Mouse (Mus musculus) adrenal gland, adult 18-20 months (tissue): Measurements from ENCODE around the gene Dennd4b. TPM values are rescaled to one million over a fixed set of nuclear protein-coding genes. Genes with fewer than 3 reads are reported as not detected.
"Not testable (repeated sequence)": the region's sequence is repeated elsewhere in the genome, so short reads cannot be mapped to it uniquely, and the experiment has no call there.

ENCODE experiments used
- DNase-seq, 2 experiments: peaks; one replicate each; pipeline ENCODE4 v3.0.0; 2021 to 2022; ENCODE audit warnings: low spot score in 2 of 2
- long read RNA-seq, 2 experiments: library from polyadenylated mRNA; stranded (forward); transcript quantifications; one replicate each; pipeline ENCODE4 v2.0.0; 2021
- total RNA-seq, 2 experiments: library from RNA; stranded (reverse); gene quantifications; 1 replicate in 1 of 2; 2 replicates in 1 of 2; pipeline ENCODE4 v1.2.3; 2021

Dennd4b gene
- 1 to 10 TPM; 8.6 to 9.1 TPM for total RNA-seq
- long read RNA-seq, experiment 1, partial matches to known transcripts, result 2 of 3 reads
- long read RNA-seq, experiment 1, other reads (novel, unspliced or antisense), result 1 of 3 reads
- long read RNA-seq, experiment 2, partial matches to known transcripts, result 9 of 10 reads
- long read RNA-seq, experiment 2, other reads (novel, unspliced or antisense), result 1 of 10 reads

DNA sequence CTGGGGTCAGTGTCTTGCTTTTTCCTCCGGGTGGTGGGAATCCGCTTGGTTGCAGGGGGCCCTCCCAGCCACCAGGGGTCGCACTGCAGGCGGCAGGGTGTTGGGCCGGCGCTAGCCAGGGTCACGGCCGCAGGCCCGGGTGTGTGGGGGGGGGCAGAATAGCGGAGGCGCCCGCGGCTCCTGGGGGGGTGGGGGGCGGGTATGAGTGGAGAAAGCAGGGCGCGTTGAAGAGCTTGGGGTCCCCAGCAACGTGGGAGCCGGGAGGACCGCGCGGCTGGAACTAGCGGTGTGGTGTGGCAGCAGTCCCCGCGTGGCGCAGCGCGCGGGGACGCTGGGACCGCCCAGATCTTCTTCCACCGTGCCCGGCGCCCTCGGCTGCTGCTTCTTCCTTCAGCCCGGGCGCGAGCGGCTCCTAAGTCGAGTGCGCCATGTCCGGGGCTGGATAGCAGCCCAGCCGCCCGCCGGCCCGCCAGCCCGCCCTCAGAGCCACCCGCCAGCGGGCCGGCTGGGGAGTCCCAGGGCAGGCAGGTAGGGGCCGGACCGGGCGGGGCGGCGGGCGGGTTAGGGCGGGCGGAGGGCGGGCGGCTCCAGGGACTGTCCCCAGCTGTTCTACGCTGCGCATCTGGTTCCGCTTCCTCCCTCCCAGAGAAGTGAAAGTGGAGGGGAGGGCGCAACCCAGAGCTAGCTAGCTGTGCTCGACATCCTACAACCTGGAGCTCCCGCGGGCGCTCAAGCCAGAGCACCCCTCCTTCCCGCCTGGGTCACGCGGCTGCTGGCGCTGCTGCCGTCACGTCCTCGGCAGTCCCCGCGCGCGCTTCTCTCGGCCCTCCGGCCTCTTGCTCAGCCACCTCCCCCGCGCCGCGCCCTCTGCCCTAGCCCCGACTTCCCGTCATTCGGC lies at the start of gene Dennd4b:
Gene Dennd4b, plus strand, starts transcription at position 152 of the 898 bp plus-strand sequence.
- peak; percentile 95 for DNase-seq

DNA sequence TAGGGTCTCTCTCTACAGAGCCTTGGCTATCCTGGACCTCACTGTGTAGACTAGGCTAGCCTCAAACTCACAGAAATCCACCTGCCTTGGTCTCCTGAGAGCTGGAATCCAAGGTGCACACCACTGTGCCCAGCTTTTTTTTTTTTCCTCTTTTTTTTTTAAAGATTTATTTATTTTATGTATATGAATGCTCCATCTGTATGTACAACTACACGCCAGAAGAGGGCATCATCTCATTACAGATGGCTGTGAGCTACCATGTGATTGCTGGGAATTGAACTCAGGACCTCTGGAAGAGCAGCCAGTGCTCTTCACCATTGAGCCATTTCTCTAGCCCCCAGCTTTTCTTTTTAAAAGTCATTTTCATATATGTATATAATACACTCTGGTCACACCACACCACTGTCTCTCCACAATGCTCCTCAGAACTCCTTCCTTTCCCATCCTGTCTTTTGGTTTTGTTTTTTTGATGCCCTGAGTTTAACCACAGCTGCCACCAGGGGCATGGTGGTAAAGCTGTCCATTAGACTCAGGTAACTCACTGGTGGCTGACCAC lies 49.1 kb upstream of the Dennd4b start:
- no peak for DNase-seq

GRCm38 (mm10) chr3:90220088-90220487 lies 44.9 kb upstream of the Dennd4b start:
- DNase-seq, result peak; percentile 39 to 49

- peak; percentile 78 to 81 for DNase-seq
Observed at GRCm38 (mm10) chr3:90220531-90220951, 44.4 kb upstream of the Dennd4b start.

- no peak for DNase-seq
Observed at GRCm38 (mm10) chr3:90221123-90221522, 43.9 kb upstream of the Dennd4b start.

- DNase-seq, result no peak
Observed at GRCm38 (mm10) chr3:90222455-90222854, 42.5 kb upstream of the Dennd4b start.

DNA sequence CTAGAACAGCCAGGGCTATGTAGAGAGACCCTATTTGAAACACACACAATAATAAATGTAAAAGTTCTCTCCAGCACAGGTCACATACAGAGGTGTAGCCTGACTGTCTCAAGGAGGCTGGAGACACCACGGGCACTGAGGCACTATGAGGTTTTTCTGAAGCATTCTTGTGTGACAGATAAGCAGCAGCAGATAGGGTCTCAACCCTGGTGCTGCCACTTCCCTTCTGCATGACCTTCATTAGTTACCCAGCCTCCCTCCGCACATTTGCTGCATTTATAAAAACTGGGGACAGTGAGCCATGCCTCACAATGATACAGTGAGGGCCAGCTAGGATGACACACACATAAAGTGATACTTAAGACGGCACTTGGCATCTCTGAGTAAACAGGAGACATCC lies 42.0 kb upstream of the Dennd4b start:
- DNase-seq, result no peak

DNA sequence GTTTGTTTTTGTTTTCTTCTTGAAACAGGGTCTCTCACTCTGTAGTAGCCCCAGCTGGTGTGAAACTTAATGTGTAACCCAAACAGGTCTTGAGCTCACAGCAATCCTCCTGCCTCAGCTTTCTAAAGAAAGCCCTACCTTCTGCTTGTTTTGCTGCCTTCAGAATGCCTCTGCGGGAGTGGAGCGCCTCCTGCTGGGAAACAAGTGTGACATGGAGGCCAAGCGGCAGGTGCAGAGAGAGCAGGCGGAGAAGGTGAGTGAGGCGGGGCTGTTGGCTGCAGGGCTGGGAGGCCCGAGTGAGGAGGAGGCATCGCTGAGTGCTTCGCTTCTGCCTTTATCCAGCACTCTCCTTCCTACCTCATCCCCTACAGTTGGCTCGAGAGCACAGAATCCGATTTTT lies 40.7 kb upstream of the Dennd4b start:
- DNase-seq, result no peak

- no peak for DNase-seq
Observed at GRCm38 (mm10) chr3:90231075-90231474, 33.9 kb upstream of the Dennd4b start.

- peak; percentile 87 to 89 for DNase-seq
Observed at GRCm38 (mm10) chr3:90231507-90232333, 33.3 kb upstream of the Dennd4b start, which contains the start of gene Jtb. Gene Jtb (plus strand): TSS chr3:90231597.

DNA sequence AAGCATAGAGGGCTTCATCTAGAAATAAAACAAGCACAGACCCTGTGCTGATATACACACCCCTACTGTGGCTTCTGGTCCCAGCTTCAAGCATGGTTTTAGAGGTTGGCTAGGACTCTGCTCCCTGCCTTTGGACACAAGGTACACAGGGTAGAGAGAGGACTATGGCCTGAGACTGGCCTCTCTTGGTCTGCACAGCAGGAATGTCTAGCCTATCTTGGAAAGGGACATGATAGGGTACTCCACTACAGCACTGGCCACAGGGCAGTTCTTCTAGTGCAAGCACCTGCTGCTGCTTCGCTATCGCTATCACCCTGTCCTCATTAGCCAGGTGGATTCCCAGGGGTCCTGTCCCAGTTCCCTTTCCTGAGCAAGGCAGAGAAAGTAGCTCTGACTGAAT lies 23.7 kb upstream of the Dennd4b start:
- no peak for DNase-seq

DNA sequence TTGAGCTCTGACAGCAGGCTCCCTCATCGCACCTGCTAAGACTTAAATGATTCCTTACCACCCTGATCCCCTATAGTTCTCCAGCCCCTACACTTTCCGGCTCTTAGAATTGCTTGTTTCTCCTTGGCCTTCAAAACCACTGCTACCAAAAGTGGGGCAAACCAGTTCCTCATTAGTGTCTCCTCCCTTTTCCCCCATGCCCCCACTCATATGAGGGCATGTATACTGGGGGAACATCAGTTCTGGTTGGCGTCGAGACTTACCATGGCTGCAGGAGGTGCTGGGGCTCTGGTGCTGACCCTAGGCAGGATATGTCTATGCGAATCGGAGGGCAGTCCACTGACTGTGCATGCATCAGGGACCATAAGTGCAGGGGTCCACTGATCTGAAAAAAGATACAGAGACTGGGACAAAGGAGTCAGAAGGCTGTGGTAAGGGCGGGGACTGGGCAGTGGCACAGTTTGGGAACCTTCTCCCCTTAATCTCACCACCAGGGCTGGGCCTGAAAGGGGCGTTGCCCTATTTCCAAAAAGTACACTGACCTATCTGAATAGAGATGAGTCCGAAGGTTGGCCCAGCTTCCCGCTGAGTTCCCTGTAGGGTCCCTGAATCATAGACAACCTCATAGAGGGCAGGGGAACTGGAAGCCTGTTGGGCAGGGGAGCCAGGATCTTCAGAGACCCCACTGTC lies 23.2 kb upstream of the Dennd4b start:
- DNase-seq, result no peak

- no peak for DNase-seq
Observed at GRCm38 (mm10) chr3:90242984-90243775, 21.8 kb upstream of the Dennd4b start, which contains the start of gene Creb3l4. Gene Creb3l4 (minus strand): TSS chr3:90243512.

DNA sequence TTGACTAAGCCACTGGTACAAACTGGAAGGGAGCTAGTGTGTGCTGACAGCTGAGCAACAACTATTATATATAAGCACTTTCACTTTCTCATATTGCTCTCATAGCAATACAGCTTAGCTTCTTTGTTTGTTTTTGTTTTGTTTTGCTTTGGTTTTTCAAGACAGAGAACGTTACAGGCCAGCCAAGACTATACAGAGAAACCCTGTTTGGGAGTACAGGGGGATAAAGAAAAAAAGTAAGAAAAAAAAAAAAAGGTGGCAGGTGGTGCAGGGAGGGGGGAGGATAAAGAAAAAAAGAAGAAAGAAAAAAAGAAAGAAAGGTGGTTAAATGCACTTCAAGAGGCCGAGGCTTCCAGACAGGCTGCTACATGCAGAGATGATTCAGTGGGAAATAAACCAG lies 19.6 kb upstream of the Dennd4b start:
- no peak for DNase-seq

GRCm38 (mm10) chr3:90247630-90247959 lies 17.4 kb upstream of the Dennd4b start:
- no peak for DNase-seq

- peak; percentile 83 to 85 for DNase-seq
Observed at GRCm38 (mm10) chr3:90247960-90248745, 16.8 kb upstream of the Dennd4b start, which contains the start of gene Slc39a1. Gene Slc39a1 (plus strand): TSS chr3:90248172.

DNA sequence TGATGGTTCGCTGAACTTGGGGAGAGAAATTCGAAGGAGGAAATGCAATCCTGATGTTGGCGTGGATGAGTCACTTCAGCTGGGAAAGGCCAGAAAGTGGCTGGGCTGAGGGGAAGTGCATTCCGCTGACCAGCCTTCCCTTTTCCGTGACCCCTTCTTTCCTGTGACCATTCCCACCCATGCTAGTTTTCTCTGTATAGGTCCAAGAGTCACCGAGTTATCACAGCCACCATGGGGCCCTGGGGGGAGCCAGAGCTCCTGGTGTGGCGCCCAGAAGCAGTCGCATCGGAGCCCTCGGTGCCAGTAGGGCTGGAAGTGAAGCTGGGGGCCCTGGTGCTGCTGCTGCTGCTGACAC lies 16.3 kb upstream of the Dennd4b start:
- peak; percentile 43 to 60 for DNase-seq

GRCm38 (mm10) chr3:90250791-90251190 lies 14.2 kb upstream of the Dennd4b start:
- DNase-seq, result no peak

GRCm38 (mm10) chr3:90251731-90252226 lies 13.2 kb upstream of the Dennd4b start:
- DNase-seq, result not testable (repeated sequence)
